Mouse (Mus musculus): ENCODE results near the gene Hoxd12.

- TF ChIP-seq CTCF (IDR thresholded peaks at IDR 0.05; ENCODE audit: low read depth), result no peak
- TF ChIP-seq EP300 (IDR thresholded peaks at IDR 0.05; ENCODE audit: low read depth), result no peak
These were observed 48.1 kb downstream of the Hoxd12 start for GRCm38 (mm10) chr2:74722949-74723348.

Measured in heart, postnatal 0 days (tissue).